Mouse (Mus musculus): ENCODE measurements around the gene Mtcl1. TPM values are rescaled to one million over a fixed set of nuclear protein-coding genes. Genes with fewer than 3 reads are reported as not detected.

Mtcl1 gene
- polyA plus RNA-seq, 1 experiment from 2014 or later, result 8.6 TPM

DNA sequence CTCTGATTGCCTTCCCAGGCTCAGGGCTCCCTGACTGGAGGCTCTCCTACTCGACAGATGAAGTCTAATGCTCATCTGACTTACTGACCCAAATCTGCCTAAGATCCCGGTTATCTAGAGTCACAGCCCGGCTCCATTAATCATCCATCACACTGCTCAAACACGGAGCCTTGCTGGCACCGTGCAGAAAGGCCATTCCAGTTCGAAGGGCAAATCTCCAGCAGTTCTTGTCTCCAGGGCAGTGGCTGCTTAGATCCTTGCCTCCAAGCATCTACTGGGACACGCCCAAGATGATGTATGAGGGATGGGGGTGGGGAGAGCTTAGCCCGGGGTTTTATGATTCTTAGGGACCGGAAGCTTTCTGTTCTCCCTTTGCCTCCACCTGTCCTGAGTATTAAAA is 55.0 kb downstream of the Mtcl1 start:
- Histone ChIP-seq H3K27ac (ENCODE audit: low read length) (no peak overlapping the region), H3K9ac (replicated peaks; ENCODE audit: low read depth) (no peak overlapping the region), H3K36me3 (ENCODE audit: insufficient read depth, low read length) (no peaks in the 10 kb centered on the region), H3K9me3 (ENCODE audit: low read length) (peaks cover 3% of the 10 kb centered on the region), H3K4me1 (ENCODE audit: insufficient read depth, low read depth, low read length) (0 out of 2 replicates have a peak, but pooled peaks cover 3% of the 10 kb centered on the region), H3K4me2 (replicated peaks; ENCODE audit: low read depth, low read length) (no peak overlapping the region), H3K4me3 (ENCODE audit: low read depth, low read length) (no peak overlapping the region), H3K27me3 (replicated peaks; ENCODE audit: insufficient read depth, low read length) (no peaks in the 10 kb centered on the region)
- 14% methylated on average over 9 of the region's 9 CpGs for WGBS
- DNase-seq (ENCODE audit: low spot score) (no peak), ATAC-seq (no peak)
- no peak for TF ChIP-seq EP300 (IDR thresholded peaks at IDR 0.05)
- no peak for TF ChIP-seq CTCF (IDR thresholded peaks at IDR 0.05)

DNA sequence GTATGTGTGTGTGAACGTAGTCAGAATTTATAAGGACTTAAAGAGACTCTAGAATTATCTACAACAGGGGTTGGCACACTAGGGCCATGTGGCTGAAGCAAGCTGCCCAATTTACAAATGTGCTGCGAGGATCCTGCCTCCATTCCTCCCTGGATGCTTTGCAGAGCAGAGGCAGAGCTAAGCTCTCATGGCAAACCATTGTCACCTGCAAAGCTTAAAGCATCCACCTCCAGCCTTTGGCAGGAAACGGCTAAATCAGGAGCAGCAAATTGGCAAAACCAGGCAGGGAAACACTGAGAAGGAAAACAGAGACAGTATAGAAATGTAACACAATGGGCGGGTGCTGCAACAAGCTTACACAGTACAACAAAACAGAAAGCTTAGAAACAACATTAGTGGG is 61.2 kb downstream of the Mtcl1 start:
- Histone ChIP-seq H3K4me2 (replicated peaks; ENCODE audit: low read depth, low read length) (no peak overlapping the region), H3K36me3 (ENCODE audit: insufficient read depth, low read length) (0 out of 2 replicates have a peak, but pooled peaks cover 3% of the 10 kb centered on the region), H3K4me3 (ENCODE audit: low read depth, low read length) (no peak overlapping the region), H3K27me3 (replicated peaks; ENCODE audit: insufficient read depth, low read length) (no peaks in the 10 kb centered on the region), H3K4me1 (ENCODE audit: insufficient read depth, low read depth, low read length) (no peaks in the 10 kb centered on the region), H3K9me3 (ENCODE audit: low read length) (no peaks in the 10 kb centered on the region), H3K27ac (ENCODE audit: low read length) (no peak overlapping the region), H3K9ac (replicated peaks; ENCODE audit: low read depth) (no peak overlapping the region)
- no peak for DNase-seq (ENCODE audit: low spot score)
- no peak for ATAC-seq
- WGBS, result 82% methylated on average over 4 of the region's 4 CpGs
- no peak for TF ChIP-seq CTCF (IDR thresholded peaks at IDR 0.05)

DNA sequence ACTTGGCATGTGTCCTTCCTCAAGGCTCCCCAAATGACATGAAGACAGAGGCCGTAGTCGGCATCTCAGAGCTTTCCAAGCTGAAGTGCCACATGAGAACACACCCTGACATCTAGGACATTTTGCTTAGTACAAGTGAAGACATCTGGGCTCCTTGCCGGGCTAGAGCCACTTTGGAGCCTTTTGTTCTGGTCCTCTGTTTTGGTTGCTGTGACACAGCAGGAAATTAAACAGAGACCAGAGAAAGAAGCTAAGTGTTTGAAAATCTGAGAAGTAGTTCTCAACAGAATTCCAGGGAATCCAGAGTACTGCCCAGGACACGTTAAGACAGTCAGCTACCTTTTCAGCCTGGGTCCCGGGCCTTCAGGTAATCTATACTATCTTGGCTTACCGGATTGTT is 68.2 kb downstream of the Mtcl1 start:
- H3K9me3 ChIP-seq (ENCODE audit: low read length), result no peaks in the 10 kb centered on the region
- H3K27me3 ChIP-seq (replicated peaks; ENCODE audit: insufficient read depth, low read length), result no peaks in the 10 kb centered on the region
- H3K9ac ChIP-seq (replicated peaks; ENCODE audit: low read depth), result no peak overlapping the region
- H3K4me2 ChIP-seq (replicated peaks; ENCODE audit: low read depth, low read length), result no peak overlapping the region
- WGBS, result 49% methylated on average over 6 of the region's 6 CpGs
- H3K36me3 ChIP-seq (ENCODE audit: insufficient read depth, low read length), result peaks cover 11% of the 10 kb centered on the region; the same call in 1 of the 2 replicates
- H3K4me3 ChIP-seq (ENCODE audit: low read depth, low read length), result no peak overlapping the region
- H3K27ac ChIP-seq (ENCODE audit: low read length), result no peak overlapping the region
- no peaks in the 10 kb centered on the region for H3K4me1 ChIP-seq (ENCODE audit: insufficient read depth, low read depth, low read length)
- ATAC-seq, result peak; percentile 75
- DNase-seq (ENCODE audit: low spot score), result peak; percentile 40
- peak; percentile 53; the same call in 1 of the 2 replicates for TF ChIP-seq EP300 (IDR thresholded peaks at IDR 0.05)
- no peak for TF ChIP-seq CTCF (IDR thresholded peaks at IDR 0.05)

DNA sequence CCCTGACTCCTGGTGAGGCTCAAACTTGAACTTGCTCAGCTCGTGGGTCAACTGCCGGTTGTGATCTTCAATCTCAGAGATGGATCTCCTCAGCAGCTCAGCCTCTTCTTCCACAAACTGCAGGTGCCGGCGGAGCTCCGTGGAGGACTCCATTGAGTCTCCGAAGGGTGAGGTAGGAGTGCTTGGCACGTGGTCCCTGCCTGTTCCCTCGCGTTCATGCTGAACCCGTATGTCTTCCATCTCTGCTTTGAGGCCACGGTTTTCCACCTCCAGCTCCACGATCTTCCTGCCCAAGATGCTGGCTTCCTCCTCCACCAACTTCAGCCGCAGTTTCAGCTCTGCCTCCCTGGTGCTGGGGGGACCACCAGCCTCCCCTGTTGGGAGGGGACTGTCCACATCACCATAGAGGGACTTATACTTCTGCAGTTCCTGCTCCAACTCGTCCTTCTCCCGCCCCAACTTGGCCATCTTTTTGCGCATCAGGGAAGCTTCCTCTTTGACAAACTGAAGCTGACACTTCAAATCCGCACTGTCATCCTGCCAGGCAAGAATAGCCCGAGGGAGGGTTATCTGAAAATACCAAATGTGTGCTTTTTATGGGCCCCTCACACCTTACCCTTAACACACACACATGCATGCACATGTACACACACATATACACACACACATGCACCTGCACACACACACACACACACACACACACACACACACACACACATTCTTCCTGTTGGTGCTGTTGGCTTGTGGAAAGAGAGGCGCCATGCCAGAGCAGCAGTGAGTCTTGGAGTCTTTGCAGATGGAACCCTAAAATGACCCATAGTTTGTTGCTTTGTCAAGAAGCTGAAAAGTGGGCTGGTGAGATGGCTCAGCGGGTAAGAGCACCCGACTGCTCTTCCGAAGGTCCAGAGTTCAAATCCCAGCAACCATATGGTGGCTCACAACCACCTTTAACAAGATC is 69.4 kb downstream of the Mtcl1 start:
- ATAC-seq (no peak), DNase-seq (ENCODE audit: low spot score) (no peak)
- Histone ChIP-seq H3K27me3 (replicated peaks; ENCODE audit: insufficient read depth, low read length) (no peaks in the 10 kb centered on the region), H3K9me3 (ENCODE audit: low read length) (no peaks in the 10 kb centered on the region), H3K27ac (ENCODE audit: low read length) (no peak overlapping the region), H3K9ac (replicated peaks; ENCODE audit: low read depth) (no peak overlapping the region), H3K36me3 (ENCODE audit: insufficient read depth, low read length) (peaks cover 9% of the 10 kb centered on the region; the same call in 1 of the 2 replicates), H3K4me3 (ENCODE audit: low read depth, low read length) (no peak overlapping the region), H3K4me2 (replicated peaks; ENCODE audit: low read depth, low read length) (no peak overlapping the region), H3K4me1 (ENCODE audit: insufficient read depth, low read depth, low read length) (0 out of 2 replicates have a peak, but pooled peaks cover 1% of the 10 kb centered on the region)
- 93% methylated on average over 22 of the region's 22 CpGs for WGBS
- no peak for TF ChIP-seq EP300 (IDR thresholded peaks at IDR 0.05)
- no peak for TF ChIP-seq CTCF (IDR thresholded peaks at IDR 0.05)

DNA sequence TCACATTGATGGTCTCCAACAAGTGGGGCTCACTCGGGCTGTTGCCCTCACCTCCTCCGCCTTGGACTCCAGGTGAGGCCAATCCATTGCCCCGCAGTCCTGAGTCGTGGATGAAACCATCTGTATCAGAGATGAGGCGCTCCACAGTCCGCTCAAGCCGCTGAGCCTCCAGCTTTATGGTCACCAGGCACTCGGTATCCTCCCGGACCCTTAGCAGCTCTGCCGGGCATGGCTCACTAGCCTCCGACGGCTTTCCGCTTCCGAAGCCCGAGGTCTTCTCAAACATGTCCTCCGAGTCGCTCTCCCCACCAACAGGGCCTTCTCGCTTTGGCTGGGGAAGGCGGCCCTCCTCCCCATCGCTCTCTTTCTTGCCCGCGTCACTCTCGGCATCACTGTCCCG is 70.2 kb downstream of the Mtcl1 start:
- Histone ChIP-seq H3K27ac (ENCODE audit: low read length) (no peak overlapping the region), H3K4me1 (ENCODE audit: insufficient read depth, low read depth, low read length) (peaks cover 6% of the 10 kb centered on the region; the same call in 1 of the 2 replicates), H3K9me3 (ENCODE audit: low read length) (no peaks in the 10 kb centered on the region), H3K27me3 (replicated peaks; ENCODE audit: insufficient read depth, low read length) (no peaks in the 10 kb centered on the region), H3K4me2 (replicated peaks; ENCODE audit: low read depth, low read length) (no peak overlapping the region), H3K9ac (replicated peaks; ENCODE audit: low read depth) (no peak overlapping the region), H3K4me3 (ENCODE audit: low read depth, low read length) (no peak overlapping the region), H3K36me3 (ENCODE audit: insufficient read depth, low read length) (peaks cover 9% of the 10 kb centered on the region; the same call in 1 of the 2 replicates)
- 93% methylated on average over 24 of the region's 24 CpGs for WGBS
- ATAC-seq (no peak), DNase-seq (ENCODE audit: low spot score) (no peak)
- TF ChIP-seq CTCF (IDR thresholded peaks at IDR 0.05) (no peak), EP300 (IDR thresholded peaks at IDR 0.05) (no peak)

DNA sequence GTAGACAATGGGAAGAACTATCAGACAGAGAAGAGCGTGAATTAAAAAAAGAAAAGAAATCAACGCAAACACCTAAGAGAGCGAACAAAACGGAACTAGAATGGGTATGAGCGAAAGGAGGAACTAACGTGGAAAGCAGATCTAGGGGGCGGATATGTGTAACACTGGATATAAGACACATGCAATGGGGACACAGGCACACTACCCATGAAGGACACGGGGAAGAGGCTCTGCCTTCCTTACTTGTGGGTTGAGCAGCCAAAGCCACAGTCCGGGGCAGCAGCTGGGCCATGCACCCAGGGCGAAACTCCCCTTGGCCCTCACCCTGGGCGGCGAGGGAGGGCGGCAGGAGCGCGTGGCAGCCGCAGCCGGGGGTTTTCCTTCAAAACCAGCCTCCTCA is 71.4 kb downstream of the Mtcl1 start:
- Histone ChIP-seq H3K4me2 (replicated peaks; ENCODE audit: low read depth, low read length) (no peak overlapping the region), H3K9me3 (ENCODE audit: low read length) (no peaks in the 10 kb centered on the region), H3K27ac (ENCODE audit: low read length) (no peak overlapping the region), H3K27me3 (replicated peaks; ENCODE audit: insufficient read depth, low read length) (no peaks in the 10 kb centered on the region), H3K4me3 (ENCODE audit: low read depth, low read length) (no peak overlapping the region), H3K9ac (replicated peaks; ENCODE audit: low read depth) (no peak overlapping the region), H3K36me3 (ENCODE audit: insufficient read depth, low read length) (peaks cover 9% of the 10 kb centered on the region; the same call in 1 of the 2 replicates), H3K4me1 (ENCODE audit: insufficient read depth, low read depth, low read length) (peaks cover 6% of the 10 kb centered on the region; the same call in 1 of the 2 replicates)
- no peak for TF ChIP-seq CTCF (IDR thresholded peaks at IDR 0.05)
- TF ChIP-seq EP300 (IDR thresholded peaks at IDR 0.05), result no peak
- WGBS, result 95% methylated on average over 17 of the region's 17 CpGs
- DNase-seq (ENCODE audit: low spot score) (no peak), ATAC-seq (no peak)

All from lung, postnatal 0 days (tissue).